Comparison of ENCODE assay signal across 8 mouse cellular contexts in the genomic region with DNA sequence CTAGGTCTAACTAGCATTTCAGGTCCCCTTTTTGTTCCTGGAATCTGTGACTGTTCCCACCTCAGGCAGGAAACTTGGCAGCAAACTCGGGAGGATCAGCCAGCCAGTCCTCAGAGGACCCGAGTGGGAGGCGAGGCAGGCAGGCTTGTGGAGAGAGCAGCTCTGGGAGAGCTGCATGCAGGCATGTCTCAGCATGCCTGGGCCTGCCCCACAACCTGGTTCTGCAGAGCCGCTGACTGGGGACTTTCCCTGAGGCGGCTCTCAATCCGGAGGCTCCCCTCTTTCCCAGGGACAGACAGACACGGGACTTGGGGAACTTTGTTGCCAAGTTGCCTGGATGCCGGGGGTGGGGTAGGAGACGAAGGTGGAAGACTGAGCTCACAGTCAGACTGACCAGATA. TPM values are rescaled to one million over a fixed set of nuclear protein-coding genes. Genes with fewer than 3 reads are reported as not detected.
A peak's percentile ranks its signal among the peaks of the same experiment; 100 is the strongest.
DNase-seq lines count a peak whose midpoint lies in the region; ATAC-seq and TF ChIP-seq lines count a peak whose summit lies in the region.

No protein-coding gene starts in this region.

- H3K9me3 ChIP-seq in E14TG2a.4 (ENCODE audit: low read length): peaks cover 22% of the 10 kb centered on the region
- H3K9me3 ChIP-seq in kidney, embryonic 16.5 days (ENCODE audit: low read length): peaks cover 5% of the 10 kb centered on the region; the same call in 1 of the 2 replicates

- no peak for TF ChIP-seq CTCF in E14TG2a.4 (conservative IDR thresholded peaks at IDR 0.05; ENCODE audit: low read length)

- no peak overlapping the region for H3K27ac ChIP-seq in kidney, embryonic 16.5 days (ENCODE audit: low read length)

- no peak overlapping the region for H3K4me2 ChIP-seq in kidney, embryonic 16.5 days (replicated peaks; ENCODE audit: low read depth, low read length)

- H3K9ac ChIP-seq in kidney, embryonic 16.5 days (replicated peaks; ENCODE audit: low read length): 0 out of 2 replicates have a peak overlapping the region, but pooled peaks have one; percentile 13

- WGBS in kidney, embryonic 16.5 days: 45% methylated on average over 9 of the region's 9 CpGs

- peak; percentile 25 to 30 for DNase-seq in cerebellum, adult 18-20 months
- no peak for DNase-seq in cerebellum, adult 11 months
- peak; percentile 97 for DNase-seq in fibroblast of lung, adult 2 months (ENCODE audit: low read depth)
- DNase-seq in lung, postnatal 36 days: peak; percentile 67
- no peak for DNase-seq in thymus, postnatal 0 days (ENCODE audit: low spot score)
- DNase-seq in thymus, postnatal 14 days: no peak

- peak overlapping the region; percentile 58 for H3K4me3 ChIP-seq in E14TG2a.4 (replicated peaks; ENCODE audit: low read length)
- H3K4me3 ChIP-seq in kidney, embryonic 16.5 days (ENCODE audit: low read length): no peak overlapping the region

- H3K4me1 ChIP-seq in E14TG2a.4 (replicated peaks; ENCODE audit: low read depth, low read length): peaks cover 42% of the 10 kb centered on the region
- H3K4me1 ChIP-seq in kidney, embryonic 16.5 days (ENCODE audit: insufficient read depth, low read length): no peaks in the 10 kb centered on the region

- no peak for ATAC-seq in kidney, embryonic 16.5 days (ENCODE audit: low FRiP score, low TSS enrichment)

- H3K27me3 ChIP-seq in E14TG2a.4 (ENCODE audit: insufficient read depth, low read length): 0 out of 2 replicates have a peak, but pooled peaks cover under 1% of the 10 kb centered on the region
- H3K27me3 ChIP-seq in kidney, embryonic 16.5 days (ENCODE audit: insufficient read depth, low read length): no peaks in the 10 kb centered on the region

- no peaks in the 10 kb centered on the region for H3K36me3 ChIP-seq in E14TG2a.4 (ENCODE audit: insufficient read depth, low read length)
- H3K36me3 ChIP-seq in kidney, embryonic 16.5 days (ENCODE audit: insufficient read depth, low read length): no peaks in the 10 kb centered on the region

RNA-seq across cellular contexts. Expression of a gene that starts 13.4 kb away (rescaled TPM):
- not detected in 2 replicates for polyA plus RNA-seq in kidney, embryonic 16.5 days (2015; fragmentation: Nextera tagmentation; extraction: Ambion mirVana)
- not detected in 2 replicates for polyA plus RNA-seq in thymus, postnatal 0 days (2015; fragmentation: Nextera tagmentation; extraction: Ambion mirVana)

RNA-seq across cellular contexts. Expression of a gene that starts 54.5 kb away (rescaled TPM):
- 70.1 and 76.9 TPM in 2 replicates for polyA plus RNA-seq in kidney, embryonic 16.5 days (2015; fragmentation: Nextera tagmentation; extraction: Ambion mirVana)
- 169 and 187 TPM in 2 replicates for polyA plus RNA-seq in thymus, postnatal 0 days (2015; fragmentation: Nextera tagmentation; extraction: Ambion mirVana)

Comparison
In these comparisons a context has a peak if more than half of its experiments do, and no peak if none do; other contexts are left out.
1. DNase-seq: peak in cerebellum, adult 18-20 months (2 of 2), fibroblast of lung, adult 2 months (single experiment) and lung, postnatal 36 days (single experiment); none in cerebellum, adult 11 months (single experiment), thymus, postnatal 0 days (single experiment) and thymus, postnatal 14 days (single experiment).